ENCODE assay signal across 8 mouse cellular contexts in the genomic region with DNA sequence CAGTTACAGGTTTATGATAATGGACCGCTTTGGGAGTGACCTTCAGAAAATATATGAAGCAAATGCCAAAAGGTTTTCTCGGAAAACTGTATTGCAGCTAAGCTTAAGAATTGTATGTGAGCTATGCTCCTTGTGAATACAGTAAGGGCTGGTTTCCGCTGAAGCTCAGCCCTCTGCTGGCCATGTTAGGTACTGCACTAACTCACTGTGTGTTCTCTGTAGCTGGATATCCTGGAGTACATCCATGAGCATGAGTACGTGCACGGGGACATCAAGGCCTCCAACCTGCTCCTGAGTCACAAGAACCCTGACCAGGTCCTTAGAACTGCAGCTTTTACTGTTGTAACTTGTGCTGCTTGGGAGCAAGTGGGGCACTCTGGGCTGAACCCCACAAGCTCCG. TPM values are rescaled to one million over a fixed set of nuclear protein-coding genes. Genes with fewer than 3 reads are reported as not detected.
DNase-seq lines count a peak whose midpoint lies in the region; ATAC-seq lines count a peak whose summit lies in the region.

No protein-coding gene starts in this region.

- ATAC-seq in forebrain, embryonic 14.5 days, result peak; percentile 81
- ATAC-seq in hindbrain, embryonic 14.5 days (ENCODE audit: low FRiP score), result peak; percentile 57; the same call in 1 of the 2 replicates

- no peaks in the 10 kb centered on the region for H3K9me3 ChIP-seq in forebrain, embryonic 14.5 days (replicated peaks; ENCODE audit: control insufficient read depth, low read length)
- no peaks in the 10 kb centered on the region for H3K9me3 ChIP-seq in hindbrain, embryonic 14.5 days (ENCODE audit: control insufficient read depth, low read length)

- no peak overlapping the region for H3K4me2 ChIP-seq in forebrain, embryonic 14.5 days (ENCODE audit: low read length)
- H3K4me2 ChIP-seq in hindbrain, embryonic 14.5 days (replicated peaks), result no peak overlapping the region

- H3K27ac ChIP-seq in forebrain, embryonic 14.5 days (ENCODE audit: low read depth, low read length), result no peak overlapping the region
- H3K27ac ChIP-seq in hindbrain, embryonic 14.5 days, result no peak overlapping the region

- H3K4me3 ChIP-seq in forebrain, embryonic 14.5 days (ENCODE audit: low read depth, low read length), result no peak overlapping the region
- no peak overlapping the region for H3K4me3 ChIP-seq in hindbrain, embryonic 14.5 days (replicated peaks; ENCODE audit: low read length)

- H3K36me3 ChIP-seq in forebrain, embryonic 14.5 days (ENCODE audit: control insufficient read depth, insufficient read depth, low read length), result peaks cover 20% of the 10 kb centered on the region
- H3K36me3 ChIP-seq in hindbrain, embryonic 14.5 days (replicated peaks; ENCODE audit: control insufficient read depth, insufficient read depth), result peaks cover 8% of the 10 kb centered on the region; the same call in 1 of the 2 replicates

- H3K27me3 ChIP-seq in forebrain, embryonic 14.5 days (replicated peaks; ENCODE audit: control insufficient read depth, insufficient read depth, low read length), result no peaks in the 10 kb centered on the region
- no peaks in the 10 kb centered on the region for H3K27me3 ChIP-seq in hindbrain, embryonic 14.5 days (ENCODE audit: control insufficient read depth, insufficient read depth, low read length)

- no peak overlapping the region for H3K9ac ChIP-seq in forebrain, embryonic 14.5 days (ENCODE audit: low read length)
- no peak overlapping the region for H3K9ac ChIP-seq in hindbrain, embryonic 14.5 days

- WGBS in forebrain, embryonic 14.5 days, result 39% methylated on average over 6 of the region's 6 CpGs
- 48% methylated on average over 6 of the region's 6 CpGs for WGBS in hindbrain, embryonic 14.5 days

- H3K4me1 ChIP-seq in forebrain, embryonic 14.5 days (ENCODE audit: control insufficient read depth, insufficient read depth, low read length), result no peaks in the 10 kb centered on the region
- H3K4me1 ChIP-seq in hindbrain, embryonic 14.5 days (replicated peaks; ENCODE audit: control insufficient read depth, insufficient read depth, low read length), result no peaks in the 10 kb centered on the region

- DNase-seq in Muller cell, postnatal 12 days (ENCODE audit: inconsistent ontology term), result peak; percentile 33
- peak; percentile 71 for DNase-seq in c-Kit-positive CD71-positive TER-119-positive erythroid progenitor cells, embryonic 14.5 days (ENCODE audit: low spot score)
- peak; percentile 93 for DNase-seq in forebrain, embryonic 14.5 days (ENCODE audit: low spot score)
- DNase-seq in hindbrain, embryonic 14.5 days (ENCODE audit: low spot score), result peak; percentile 94
- DNase-seq in left cerebral cortex, adult 11 months (ENCODE audit: low spot score), result peak; percentile 81
- DNase-seq in lung, postnatal 4 days, result peak; percentile 64 to 85
- DNase-seq in right cerebral cortex, postnatal 10 days (ENCODE audit: low spot score in 2 of 2), result peak; percentile 91 to 94
- DNase-seq in urinary bladder, postnatal 14 days (ENCODE audit: low spot score), result peak; percentile 83

RNA-seq across cellular contexts. Expression of a gene that starts 45.8 kb away (rescaled TPM):
- 80.6 and 90.8 TPM in 2 replicates for polyA plus RNA-seq in forebrain, embryonic 14.5 days (2014; fragmentation: Nextera tagmentation; extraction: Ambion mirVana)
- 30.6 and 35.1 TPM in 2 replicates for polyA plus RNA-seq in hindbrain, embryonic 14.5 days (2014; fragmentation: Nextera tagmentation; extraction: Ambion mirVana)

Comparison
In these comparisons a context has a peak if more than half of its experiments do, and no peak if none do; other contexts are left out.
1. DNase-seq: peak in every context shown above with its lines; median percentile 94 in hindbrain, embryonic 14.5 days; 93 in forebrain, embryonic 14.5 days; 92 in right cerebral cortex, postnatal 10 days; 83 in urinary bladder, postnatal 14 days; 81 in left cerebral cortex, adult 11 months; 74 in lung, postnatal 4 days; 71 in c-Kit-positive CD71-positive TER-119-positive erythroid progenitor cells, embryonic 14.5 days; 33 in Muller cell, postnatal 12 days.